22 mouse cellular contexts compared by ENCODE assay signal in the genomic region with DNA sequence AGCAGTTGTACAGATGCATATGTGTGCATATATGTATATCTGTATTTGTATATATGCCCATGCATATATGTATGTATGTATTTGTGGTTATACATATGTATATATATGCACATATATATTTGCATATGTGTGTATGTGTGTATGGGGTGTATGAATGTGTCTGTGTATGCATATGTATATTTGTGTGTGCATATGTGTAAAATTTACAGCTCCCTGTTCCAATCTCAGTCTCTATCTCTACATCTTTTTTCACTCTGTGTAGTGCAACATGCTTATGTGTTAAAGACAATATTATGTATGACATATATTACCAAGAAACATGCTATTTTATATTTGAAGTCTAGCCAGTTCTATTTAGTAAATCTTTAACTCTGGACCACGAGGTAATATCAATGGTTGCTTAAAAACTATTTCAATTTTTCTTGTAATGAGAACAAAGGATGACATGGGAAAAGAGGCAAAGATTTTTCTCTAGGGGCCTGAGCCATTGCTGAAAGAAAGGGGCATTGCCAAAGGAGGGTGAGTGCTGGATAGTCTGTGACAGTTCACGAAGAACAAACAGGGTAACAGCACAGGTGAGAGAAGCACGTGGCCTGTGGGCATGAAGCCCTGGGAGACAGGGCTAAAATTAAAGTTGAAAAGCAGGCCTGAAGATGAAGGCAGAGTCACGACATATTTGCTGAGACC.
DNase-seq lines count a peak whose midpoint lies in the region; ATAC-seq and TF ChIP-seq lines count a peak whose summit lies in the region.
"Had no signal": no experiment of that assay in that cellular context is flagged by ENCODE, and none has a peak within 500 bp of the region (broad histone marks: within the 10 kb centered on the region; RNA-seq: fewer than 3 reads in every experiment).

No protein-coding gene starts in this region.

- H3K4me3 ChIP-seq in forebrain, embryonic 13.5 days = no peak overlapping the region
- no peak overlapping the region for H3K4me3 ChIP-seq in forebrain, embryonic 10.5 days
- no peak overlapping the region for H3K4me3 ChIP-seq in midbrain, embryonic 13.5 days (replicated peaks)
- H3K4me3 ChIP-seq in midbrain, embryonic 10.5 days = no peak overlapping the region
- no peak overlapping the region for H3K4me3 ChIP-seq in hindbrain, embryonic 16.5 days (ENCODE audit: low read length)
- H3K4me3 ChIP-seq in midbrain, postnatal 0 days (ENCODE audit: low read depth, low read length) = no peak overlapping the region
- H3K4me3 ChIP-seq: embryonic facial prominence, embryonic 15.5 days; heart, adult 2 months; heart, embryonic 12.5 days; intestine, embryonic 15.5 days; liver, embryonic 13.5 days; megakaryocyte, embryonic 14.5 days; neural tube, embryonic 12.5 days had no signal

- no peaks in the 10 kb centered on the region for H3K27me3 ChIP-seq in forebrain, embryonic 13.5 days
- no peaks in the 10 kb centered on the region for H3K27me3 ChIP-seq in forebrain, embryonic 10.5 days (ENCODE audit: poor library complexity, severe bottlenecking)
- H3K27me3 ChIP-seq in midbrain, embryonic 13.5 days = no peaks in the 10 kb centered on the region
- H3K27me3 ChIP-seq in midbrain, embryonic 10.5 days (ENCODE audit: low read depth, poor library complexity, severe bottlenecking) = no peaks in the 10 kb centered on the region
- H3K27me3 ChIP-seq in hindbrain, embryonic 16.5 days (replicated peaks; ENCODE audit: control insufficient read depth, insufficient read depth, low read length) = no peaks in the 10 kb centered on the region
- H3K27me3 ChIP-seq in midbrain, postnatal 0 days (ENCODE audit: insufficient read depth, low read length) = no peaks in the 10 kb centered on the region
- H3K27me3 ChIP-seq: embryonic facial prominence, embryonic 15.5 days; heart, embryonic 12.5 days; intestine, embryonic 15.5 days; liver, embryonic 13.5 days; megakaryocyte, embryonic 14.5 days; neural tube, embryonic 12.5 days had no signal

- H3K4me2 ChIP-seq in forebrain, embryonic 13.5 days = no peak overlapping the region
- H3K4me2 ChIP-seq in midbrain, embryonic 13.5 days (replicated peaks) = no peak overlapping the region
- no peak overlapping the region; the same call in 1 of the 2 replicates for H3K4me2 ChIP-seq in hindbrain, embryonic 16.5 days (ENCODE audit: low read length)
- H3K4me2 ChIP-seq in midbrain, postnatal 0 days (ENCODE audit: low read depth, low read length, poor library complexity, severe bottlenecking) = no peak overlapping the region
- H3K4me2 ChIP-seq: embryonic facial prominence, embryonic 15.5 days; heart, embryonic 12.5 days; intestine, embryonic 15.5 days; liver, embryonic 13.5 days; neural tube, embryonic 12.5 days had no signal

- 0 out of 2 replicates have a peak, but pooled peaks cover 7% of the 10 kb centered on the region for H3K4me1 ChIP-seq in forebrain, embryonic 13.5 days
- H3K4me1 ChIP-seq in forebrain, embryonic 10.5 days = no peaks in the 10 kb centered on the region
- no peaks in the 10 kb centered on the region for H3K4me1 ChIP-seq in midbrain, embryonic 13.5 days (replicated peaks)
- no peaks in the 10 kb centered on the region for H3K4me1 ChIP-seq in midbrain, embryonic 10.5 days
- H3K4me1 ChIP-seq in hindbrain, embryonic 16.5 days (ENCODE audit: control insufficient read depth, insufficient read depth, low read depth, low read length) = no peaks in the 10 kb centered on the region; the same call in 1 of the 2 replicates
- no peaks in the 10 kb centered on the region for H3K4me1 ChIP-seq in midbrain, postnatal 0 days (ENCODE audit: insufficient read depth, low read length)
- H3K4me1 ChIP-seq: heart, embryonic 12.5 days; intestine, embryonic 15.5 days; liver, embryonic 13.5 days; megakaryocyte, embryonic 14.5 days; neural tube, embryonic 12.5 days had no signal

- WGBS in forebrain, embryonic 13.5 days = 54% methylated on average over 4 of the region's 4 CpGs
- WGBS in forebrain, embryonic 10.5 days = 67% methylated on average over 4 of the region's 4 CpGs
- 57% methylated on average over 4 of the region's 4 CpGs for WGBS in midbrain, embryonic 13.5 days
- 73% methylated on average over 4 of the region's 4 CpGs for WGBS in midbrain, embryonic 10.5 days
- WGBS in hindbrain, embryonic 16.5 days = 37% methylated on average over 4 of the region's 4 CpGs
- WGBS in midbrain, postnatal 0 days = 45% methylated on average over 4 of the region's 4 CpGs

- H3K27ac ChIP-seq in forebrain, embryonic 13.5 days = peak overlapping the region; percentile 72
- H3K27ac ChIP-seq in forebrain, embryonic 10.5 days = no peak overlapping the region
- no peak overlapping the region for H3K27ac ChIP-seq in midbrain, embryonic 13.5 days
- H3K27ac ChIP-seq in midbrain, embryonic 10.5 days (replicated peaks) = no peak overlapping the region
- H3K27ac ChIP-seq in hindbrain, embryonic 16.5 days (ENCODE audit: low read depth, low read length) = peak overlapping the region; percentile 19; the same call in 1 of the 2 replicates
- H3K27ac ChIP-seq in midbrain, postnatal 0 days (ENCODE audit: low read depth, low read length) = no peak overlapping the region
- H3K27ac ChIP-seq: embryonic facial prominence, embryonic 15.5 days; heart, adult 2 months; intestine, embryonic 15.5 days; liver, embryonic 13.5 days; neural tube, embryonic 12.5 days had no signal

- peak; percentile 33 for ATAC-seq in forebrain, embryonic 13.5 days
- peak; percentile 55; the same call in 1 of the 2 replicates for ATAC-seq in midbrain, embryonic 13.5 days
- peak; percentile 66; the same call in 1 of the 2 replicates for ATAC-seq in hindbrain, embryonic 16.5 days
- ATAC-seq in midbrain, postnatal 0 days (ENCODE audit: low FRiP score) = peak; percentile 60; the same call in 1 of the 2 replicates
- ATAC-seq: intestine, embryonic 15.5 days; lung, postnatal 0 days had no signal

- no peaks in the 10 kb centered on the region for H3K9me3 ChIP-seq in forebrain, embryonic 13.5 days (replicated peaks)
- H3K9me3 ChIP-seq in forebrain, embryonic 10.5 days = no peaks in the 10 kb centered on the region
- no peaks in the 10 kb centered on the region for H3K9me3 ChIP-seq in midbrain, embryonic 13.5 days
- H3K9me3 ChIP-seq in midbrain, embryonic 10.5 days (replicated peaks) = no peaks in the 10 kb centered on the region
- H3K9me3 ChIP-seq in hindbrain, embryonic 16.5 days (ENCODE audit: control insufficient read depth, low read length) = no peaks in the 10 kb centered on the region
- H3K9me3 ChIP-seq in midbrain, postnatal 0 days (ENCODE audit: low read length) = no peaks in the 10 kb centered on the region
- H3K9me3 ChIP-seq: embryonic facial prominence, embryonic 15.5 days; heart, embryonic 12.5 days; intestine, embryonic 15.5 days; liver, embryonic 13.5 days; neural tube, embryonic 12.5 days had no signal

- no peak for TF ChIP-seq CTCF in midbrain, postnatal 0 days (IDR thresholded peaks at IDR 0.05)

- H3K36me3 ChIP-seq in forebrain, embryonic 13.5 days (ENCODE audit: poor library complexity, severe bottlenecking) = no peaks in the 10 kb centered on the region
- no peaks in the 10 kb centered on the region for H3K36me3 ChIP-seq in forebrain, embryonic 10.5 days (replicated peaks)
- H3K36me3 ChIP-seq in midbrain, embryonic 13.5 days = no peaks in the 10 kb centered on the region
- H3K36me3 ChIP-seq in midbrain, embryonic 10.5 days = no peaks in the 10 kb centered on the region
- no peaks in the 10 kb centered on the region for H3K36me3 ChIP-seq in hindbrain, embryonic 16.5 days (ENCODE audit: control insufficient read depth, insufficient read depth, low read length)
- no peaks in the 10 kb centered on the region for H3K36me3 ChIP-seq in midbrain, postnatal 0 days (ENCODE audit: insufficient read depth, low read length)
- H3K36me3 ChIP-seq: embryonic facial prominence, embryonic 15.5 days; heart, embryonic 12.5 days; intestine, embryonic 15.5 days; liver, embryonic 13.5 days; neural tube, embryonic 12.5 days had no signal

- no peak overlapping the region for H3K9ac ChIP-seq in forebrain, embryonic 13.5 days
- H3K9ac ChIP-seq in midbrain, embryonic 13.5 days (replicated peaks) = no peak overlapping the region
- no peak overlapping the region for H3K9ac ChIP-seq in hindbrain, embryonic 16.5 days (ENCODE audit: low read depth, low read length)
- no peak overlapping the region for H3K9ac ChIP-seq in midbrain, postnatal 0 days (replicated peaks; ENCODE audit: low read length, poor library complexity, severe bottlenecking)
- H3K9ac ChIP-seq: embryonic facial prominence, embryonic 15.5 days; heart, embryonic 12.5 days; intestine, embryonic 15.5 days; liver, embryonic 13.5 days; neural tube, embryonic 12.5 days had no signal

- DNase-seq in forebrain, embryonic 10.5 days (ENCODE audit: extremely low spot score, low spot score) = no peak
- no peak for DNase-seq in midbrain, embryonic 10.5 days (ENCODE audit: low spot score)
- DNase-seq in midbrain, postnatal 0 days (ENCODE audit: low spot score) = no peak
- no peak for DNase-seq in cerebellum, adult 9-10 months
- no peak for DNase-seq in MN1 (ENCODE audit: low spot score)
- DNase-seq: adrenal gland, postnatal 25 days; kidney, adult 2 months; kidney, postnatal 36 days; liver, embryonic 13.5 days; lung, adult 18-20 months; lung, postnatal 4 days; thymus, postnatal 4 days had no signal

Comparison
In these comparisons a context has a peak if more than half of its experiments do, and no peak if none do; other contexts are left out.
1. H3K27ac ChIP-seq: peak in forebrain, embryonic 13.5 days (single experiment) and hindbrain, embryonic 16.5 days (single experiment); none in forebrain, embryonic 10.5 days (single experiment), midbrain, embryonic 13.5 days (single experiment), midbrain, embryonic 10.5 days (single experiment) and midbrain, postnatal 0 days (single experiment).
2. Peak in every context shown above with its lines, with median percentiles within 50 percentile points of each other: ATAC-seq.